Mouse (Mus musculus) midbrain, embryonic 12.5 days (tissue): ENCODE measurements around the gene Ip6k2. TPM values are rescaled to one million over a fixed set of nuclear protein-coding genes. Genes with fewer than 3 reads are reported as not detected.
A peak's percentile ranks its signal among the peaks of the same experiment; 100 is the strongest.

Experiments
- ATAC-seq: fragments of 200-750 bp; cut with Nextera tagmentation; 2 replicates; pipeline ENCODE4 v1.8.0; 2017; ENCODE audit warnings: low read depth, moderate TSS enrichment, moderate library complexity; ENCODE audit not compliant: low FRiP score
- H3K27ac ChIP-seq: fragments of 300-500 bp; sonication (generic); replicated peaks from 2 replicates; pipeline ENCODE4 v1.5.1; 2016; ENCODE audit warnings: mild to moderate bottlenecking
- H3K27me3 ChIP-seq: fragments of 300-500 bp; sonication (generic); 2 replicates; pipeline ENCODE4 v1.6.1; 2016; ENCODE audit warnings: mild to moderate bottlenecking
- H3K36me3 ChIP-seq: fragments of 300-500 bp; sonication (generic); 2 replicates; pipeline ENCODE4 v1.6.1; 2016
- H3K4me1 ChIP-seq: fragments of 300-500 bp; sonication (generic); 2 replicates; pipeline ENCODE4 v1.6.1; 2016
- H3K4me2 ChIP-seq: fragments of 300-500 bp; sonication (generic); replicated peaks from 2 replicates; pipeline ENCODE4 v1.6.1; 2016; ENCODE audit warnings: mild to moderate bottlenecking, moderate library complexity
- H3K4me3 ChIP-seq: fragments of 300-500 bp; sonication (generic); 2 replicates; pipeline ENCODE4 v1.5.1; 2016; ENCODE audit warnings: mild to moderate bottlenecking
- H3K9ac ChIP-seq: fragments of 300-500 bp; sonication (generic); replicated peaks from 2 replicates; pipeline ENCODE4 v1.6.1; 2016; ENCODE audit warnings: mild to moderate bottlenecking, moderate library complexity
- H3K9me3 ChIP-seq: fragments of 300-500 bp; sonication (generic); 2 replicates; pipeline ENCODE4 v1.6.1; 2016; ENCODE audit warnings: mild to moderate bottlenecking
- WGBS: fragments of 180-500 bp; shearing (Covaris S2); methylation state at CpG from one replicate; pipeline ENCODE4 v1.1.7; 2016; 5-methylcytosine and 5-hydroxymethylcytosine counted together
- polyA plus RNA-seq: library from polyadenylated mRNA; unstranded; fragments of >200 nt; fragmentation: Nextera tagmentation; extraction: Ambion mirVana; gene quantifications from 2 replicates; pipeline ENCODE4 v1.2.1, GENCODE M21; 2016

The Ip6k2 gene
- polyA plus RNA-seq, 1 experiment from 2014 or later: 141 TPM

- H3K27ac ChIP-seq: peak within 1 kb of the TSS; percentile 81
- peaks cover 77% of the 10 kb centered on the region for H3K27me3 ChIP-seq
- H3K36me3 ChIP-seq: peaks cover 27% of the 10 kb centered on the region
- H3K4me3 ChIP-seq: peak within 1 kb of the TSS; percentile 77
- H3K4me2 ChIP-seq: peak within 1 kb of the TSS; percentile 76
- H3K9ac ChIP-seq: peak within 1 kb of the TSS; percentile 78
- ATAC-seq: peak; percentile 21; the same call in 1 of the 2 replicates
- H3K4me1 ChIP-seq: peaks cover 52% of the 10 kb centered on the region
- whole genome bisulfite sequencing: 2% methylated on average over 55 of the region's 70 CpGs
- H3K9me3 ChIP-seq: no peaks in the 10 kb centered on the region
Measured at GRCm38 (mm10) chr9:108825820-108826699, 42.5 kb downstream of the Ip6k2 start, which contains the start of gene Celsr3. Celsr3 (plus strand) TSS chr9:108826320.

GRCm38 (mm10) chr9:108826700-108827340, 43.2 kb downstream of the Ip6k2 start:
- peaks cover 27% of the 10 kb centered on the region for H3K36me3 ChIP-seq
- peaks cover 59% of the 10 kb centered on the region for H3K4me1 ChIP-seq
- H3K9me3 ChIP-seq: no peaks in the 10 kb centered on the region
- WGBS: 2% methylated on average over 39 of the region's 39 CpGs
- H3K4me2 ChIP-seq: peak overlapping the region; percentile 76
- peak overlapping the region; percentile 78 for H3K9ac ChIP-seq
- ATAC-seq: peak; percentile 38; the same call in 1 of the 2 replicates
- peak overlapping the region; percentile 81 for H3K27ac ChIP-seq
- H3K4me3 ChIP-seq: peak overlapping the region; percentile 77
- H3K27me3 ChIP-seq: peaks cover 84% of the 10 kb centered on the region

GRCm38 (mm10) chr9:108827454-108827853, 43.9 kb downstream of the Ip6k2 start:
- Histone ChIP-seq H3K4me3 (peak overlapping the region; percentile 77), H3K27ac (no peak overlapping the region), H3K4me1 (peaks cover 64% of the 10 kb centered on the region), H3K27me3 (peaks cover 88% of the 10 kb centered on the region), H3K9me3 (no peaks in the 10 kb centered on the region), H3K9ac (peak overlapping the region; percentile 78; the same call in 1 of the 2 replicates), H3K4me2 (peak overlapping the region; percentile 76), H3K36me3 (peaks cover 30% of the 10 kb centered on the region)
- ATAC-seq: no peak
- WGBS: 15% methylated on average over 34 of the region's 34 CpGs

GRCm38 (mm10) chr9:108827906-108828305, 44.3 kb downstream of the Ip6k2 start:
- peak overlapping the region; percentile 77 for H3K4me3 ChIP-seq
- peaks cover 69% of the 10 kb centered on the region for H3K4me1 ChIP-seq
- 72% methylated on average over 18 of the region's 18 CpGs for WGBS
- H3K27me3 ChIP-seq: peaks cover 91% of the 10 kb centered on the region
- H3K27ac ChIP-seq: no peak overlapping the region
- H3K4me2 ChIP-seq: peak overlapping the region; percentile 76
- H3K9ac ChIP-seq: no peak overlapping the region
- H3K36me3 ChIP-seq: peaks cover 32% of the 10 kb centered on the region
- H3K9me3 ChIP-seq: no peaks in the 10 kb centered on the region
- ATAC-seq: no peak

GRCm38 (mm10) chr9:108831637-108832036, 48.0 kb downstream of the Ip6k2 start:
- peaks cover 75% of the 10 kb centered on the region for H3K27me3 ChIP-seq
- no peaks in the 10 kb centered on the region for H3K9me3 ChIP-seq
- no peak for ATAC-seq
- H3K4me1 ChIP-seq: peaks cover 46% of the 10 kb centered on the region
- H3K36me3 ChIP-seq: peaks cover 68% of the 10 kb centered on the region
- peak overlapping the region; percentile 73 for H3K4me2 ChIP-seq
- H3K27ac ChIP-seq: no peak overlapping the region
- 8% methylated on average over 23 of the region's 23 CpGs for WGBS
- H3K4me3 ChIP-seq: peak overlapping the region; percentile 42
- H3K9ac ChIP-seq: peak overlapping the region; percentile 34; the same call in 1 of the 2 replicates

GRCm38 (mm10) chr9:108832390-108833108, 49.0 kb downstream of the Ip6k2 start:
- peak overlapping the region; percentile 34; the same call in 1 of the 2 replicates for H3K9ac ChIP-seq
- 7% methylated on average over 46 of the region's 46 CpGs for WGBS
- peak; percentile 95 for ATAC-seq
- H3K4me1 ChIP-seq: peaks cover 37% of the 10 kb centered on the region
- H3K36me3 ChIP-seq: peaks cover 75% of the 10 kb centered on the region
- H3K27me3 ChIP-seq: peaks cover 66% of the 10 kb centered on the region
- peak overlapping the region; percentile 42 for H3K4me3 ChIP-seq
- H3K4me2 ChIP-seq: peak overlapping the region; percentile 73
- H3K9me3 ChIP-seq: no peaks in the 10 kb centered on the region
- H3K27ac ChIP-seq: no peak overlapping the region

- Histone ChIP-seq H3K4me1 (no peaks in the 10 kb centered on the region), H3K36me3 (peaks cover 96% of the 10 kb centered on the region), H3K9me3 (no peaks in the 10 kb centered on the region), H3K9ac (0 out of 2 replicates have a peak overlapping the region, but pooled peaks have one; percentile 2), H3K27ac (no peak overlapping the region), H3K27me3 (0 out of 2 replicates have a peak, but pooled peaks cover 3% of the 10 kb centered on the region), H3K4me2 (no peak overlapping the region), H3K4me3 (no peak overlapping the region)
- 19% methylated on average over 14 of the region's 14 CpGs for WGBS
- ATAC-seq: no peak
Measured at GRCm38 (mm10) chr9:108842989-108843388, 59.4 kb downstream of the Ip6k2 start.

- Histone ChIP-seq H3K36me3 (peaks cover 96% of the 10 kb centered on the region), H3K27ac (no peak overlapping the region), H3K4me1 (no peaks in the 10 kb centered on the region), H3K4me2 (no peak overlapping the region), H3K9ac (no peak overlapping the region), H3K9me3 (no peaks in the 10 kb centered on the region), H3K4me3 (no peak overlapping the region), H3K27me3 (0 out of 2 replicates have a peak, but pooled peaks cover 3% of the 10 kb centered on the region)
- no peak for ATAC-seq
- WGBS: 80% methylated on average over 5 of the region's 5 CpGs
Measured at GRCm38 (mm10) chr9:108845390-108845789, 61.8 kb downstream of the Ip6k2 start.

GRCm38 (mm10) chr9:108847374-108847773, 63.8 kb downstream of the Ip6k2 start:
- Histone ChIP-seq H3K27ac (no peak overlapping the region), H3K27me3 (no peaks in the 10 kb centered on the region), H3K4me2 (no peak overlapping the region), H3K36me3 (peaks cover 81% of the 10 kb centered on the region), H3K4me1 (0 out of 2 replicates have a peak, but pooled peaks cover 3% of the 10 kb centered on the region), H3K9ac (no peak overlapping the region), H3K9me3 (no peaks in the 10 kb centered on the region), H3K4me3 (no peak overlapping the region)
- no peak for ATAC-seq
- 85% methylated on average over 4 of the region's 4 CpGs for WGBS

GRCm38 (mm10) chr9:108848419-108848818, 64.8 kb downstream of the Ip6k2 start:
- Histone ChIP-seq H3K9ac (no peak overlapping the region), H3K4me3 (no peak overlapping the region), H3K9me3 (no peaks in the 10 kb centered on the region), H3K4me2 (no peak overlapping the region), H3K4me1 (peaks cover 9% of the 10 kb centered on the region), H3K27me3 (no peaks in the 10 kb centered on the region), H3K36me3 (peaks cover 72% of the 10 kb centered on the region), H3K27ac (no peak overlapping the region)
- WGBS: 78% methylated on average over 17 of the region's 17 CpGs
- no peak for ATAC-seq

- 0 out of 2 replicates have a peak, but pooled peaks cover 3% of the 10 kb centered on the region for H3K27me3 ChIP-seq
- H3K4me3 ChIP-seq: peak within 1 kb of the TSS; percentile 70
- H3K4me2 ChIP-seq: peak within 1 kb of the TSS; percentile 94
- no peaks in the 10 kb centered on the region for H3K9me3 ChIP-seq
- peak within 1 kb of the TSS; percentile 80 for H3K27ac ChIP-seq
- H3K4me1 ChIP-seq: peaks cover 18% of the 10 kb centered on the region
- H3K36me3 ChIP-seq: peaks cover 42% of the 10 kb centered on the region
- 92% methylated on average over 3 of the region's 3 CpGs for WGBS
- H3K9ac ChIP-seq: peak within 1 kb of the TSS; percentile 78
- ATAC-seq: no peak
Measured at GRCm38 (mm10) chr9:108852976-108853375, 69.4 kb downstream of the Ip6k2 start, which contains the start of gene Slc26a6. Slc26a6 (plus strand) TSS chr9:108853283.
